Mouse (Mus musculus): ENCODE results near the gene Nr1i2. TPM values are rescaled to one million over a fixed set of nuclear protein-coding genes. Genes with fewer than 3 reads are reported as not detected.
"Not testable (repeated sequence)": the region's sequence is repeated elsewhere in the genome, so short reads cannot be mapped to it uniquely, and the experiment has no call there.

Nr1i2 gene
- not detected in 2 replicates for polyA plus RNA-seq (2011; ENCODE audit: insufficient read depth, insufficient read length, low read depth, missing spikeins)

- Histone ChIP-seq H3K9me3 (replicated peaks; ENCODE audit: control insufficient read depth, insufficient read depth, low read length, poor library complexity, severe bottlenecking) (no peaks in the 10 kb centered on the region), H3K4me1 (ENCODE audit: control insufficient read depth, insufficient read depth, low read length) (no peaks in the 10 kb centered on the region), H3K27me3 (ENCODE audit: control insufficient read depth, insufficient read depth, low read length, poor library complexity, severe bottlenecking) (no peaks in the 10 kb centered on the region), H3K27ac (ENCODE audit: insufficient read depth, low read length) (no peak within 1 kb of the TSS), H3K9ac (ENCODE audit: low read depth, poor library complexity, severe bottlenecking) (no peak within 1 kb of the TSS), H3K4me3 (ENCODE audit: low read depth, low read length) (no peak within 1 kb of the TSS), H3K36me3 (ENCODE audit: control insufficient read depth, insufficient read depth, low read length, poor library complexity, severe bottlenecking) (no peaks in the 10 kb centered on the region)
- no peak for TF ChIP-seq POLR2A (IDR thresholded peaks at IDR 0.05; ENCODE audit: insufficient read depth, low read length)
- no peak for TF ChIP-seq CTCF (IDR thresholded peaks at IDR 0.05; ENCODE audit: low read depth, low read length)
- TF ChIP-seq EP300 (IDR thresholded peaks at IDR 0.05; ENCODE audit: insufficient read depth, low read depth, low read length): no peak
Measured at GRCm38 (mm10) chr16:38294685-38295348, at the start of gene Nr1i2. Gene Nr1i2 (minus strand): TSS chr16:38294824.

GRCm38 (mm10) chr16:38341396-38342324 lies 47.0 kb upstream of the Nr1i2 start, which contains the start of gene Maats1:
Gene Maats1 (minus strand): TSS chr16:38342143.
- Histone ChIP-seq H3K27me3 (ENCODE audit: control insufficient read depth, insufficient read depth, low read length, poor library complexity, severe bottlenecking) (no peaks in the 10 kb centered on the region), H3K4me3 (ENCODE audit: low read depth, low read length) (peak within 1 kb of the TSS; percentile 61), H3K36me3 (ENCODE audit: control insufficient read depth, insufficient read depth, low read length, poor library complexity, severe bottlenecking) (no peaks in the 10 kb centered on the region), H3K4me1 (ENCODE audit: control insufficient read depth, insufficient read depth, low read length) (no peaks in the 10 kb centered on the region), H3K9ac (ENCODE audit: low read depth, poor library complexity, severe bottlenecking) (no peak within 1 kb of the TSS), H3K9me3 (replicated peaks; ENCODE audit: control insufficient read depth, insufficient read depth, low read length, poor library complexity, severe bottlenecking) (no peaks in the 10 kb centered on the region), H3K27ac (ENCODE audit: insufficient read depth, low read length) (no peak within 1 kb of the TSS)
- TF ChIP-seq CTCF (IDR thresholded peaks at IDR 0.05; ENCODE audit: low read depth, low read length) (no peak), POLR2A (IDR thresholded peaks at IDR 0.05; ENCODE audit: insufficient read depth, low read length) (no peak), EP300 (IDR thresholded peaks at IDR 0.05; ENCODE audit: insufficient read depth, low read depth, low read length) (no peak)

- not testable (repeated sequence) for H3K9ac ChIP-seq (ENCODE audit: low read depth, poor library complexity, severe bottlenecking); H3K4me3 ChIP-seq (ENCODE audit: low read depth, low read length); H3K9me3 ChIP-seq (replicated peaks; ENCODE audit: control insufficient read depth, insufficient read depth, low read length, poor library complexity, severe bottlenecking); H3K36me3 ChIP-seq (ENCODE audit: control insufficient read depth, insufficient read depth, low read length, poor library complexity, severe bottlenecking); H3K4me1 ChIP-seq (ENCODE audit: control insufficient read depth, insufficient read depth, low read length); H3K27me3 ChIP-seq (ENCODE audit: control insufficient read depth, insufficient read depth, low read length, poor library complexity, severe bottlenecking); H3K27ac ChIP-seq (ENCODE audit: insufficient read depth, low read length)
- peak; percentile 9 for TF ChIP-seq CTCF (IDR thresholded peaks at IDR 0.05; ENCODE audit: low read depth, low read length)
Measured at GRCm38 (mm10) chr16:38338077-38338476, 43.5 kb upstream of the Nr1i2 start.

- Histone ChIP-seq H3K27ac (ENCODE audit: insufficient read depth, low read length) (no peak overlapping the region), H3K4me1 (ENCODE audit: control insufficient read depth, insufficient read depth, low read length) (no peaks in the 10 kb centered on the region), H3K36me3 (ENCODE audit: control insufficient read depth, insufficient read depth, low read length, poor library complexity, severe bottlenecking) (no peaks in the 10 kb centered on the region), H3K9ac (ENCODE audit: low read depth, poor library complexity, severe bottlenecking) (no peak overlapping the region), H3K4me3 (ENCODE audit: low read depth, low read length) (no peak overlapping the region), H3K9me3 (replicated peaks; ENCODE audit: control insufficient read depth, insufficient read depth, low read length, poor library complexity, severe bottlenecking) (no peaks in the 10 kb centered on the region), H3K27me3 (ENCODE audit: control insufficient read depth, insufficient read depth, low read length, poor library complexity, severe bottlenecking) (no peaks in the 10 kb centered on the region)
- TF ChIP-seq CTCF (IDR thresholded peaks at IDR 0.05; ENCODE audit: low read depth, low read length): no peak
- TF ChIP-seq POLR2A (IDR thresholded peaks at IDR 0.05; ENCODE audit: insufficient read depth, low read length): no peak
- no peak for TF ChIP-seq EP300 (IDR thresholded peaks at IDR 0.05; ENCODE audit: insufficient read depth, low read depth, low read length)
Measured at GRCm38 (mm10) chr16:38334431-38334830, 39.8 kb upstream of the Nr1i2 start.

- TF ChIP-seq EP300 (IDR thresholded peaks at IDR 0.05; ENCODE audit: insufficient read depth, low read depth, low read length) (no peak), CTCF (IDR thresholded peaks at IDR 0.05; ENCODE audit: low read depth, low read length) (peak; percentile 19), POLR2A (IDR thresholded peaks at IDR 0.05; ENCODE audit: insufficient read depth, low read length) (no peak)
- Histone ChIP-seq H3K36me3 (ENCODE audit: control insufficient read depth, insufficient read depth, low read length, poor library complexity, severe bottlenecking) (no peaks in the 10 kb centered on the region), H3K9ac (ENCODE audit: low read depth, poor library complexity, severe bottlenecking) (no peak overlapping the region), H3K4me3 (ENCODE audit: low read depth, low read length) (no peak overlapping the region), H3K27ac (ENCODE audit: insufficient read depth, low read length) (no peak overlapping the region), H3K4me1 (ENCODE audit: control insufficient read depth, insufficient read depth, low read length) (no peaks in the 10 kb centered on the region), H3K9me3 (replicated peaks; ENCODE audit: control insufficient read depth, insufficient read depth, low read length, poor library complexity, severe bottlenecking) (no peaks in the 10 kb centered on the region), H3K27me3 (ENCODE audit: control insufficient read depth, insufficient read depth, low read length, poor library complexity, severe bottlenecking) (no peaks in the 10 kb centered on the region)
Measured at GRCm38 (mm10) chr16:38329340-38329739, 34.7 kb upstream of the Nr1i2 start.

Measured in ES-Bruce4 (cell line).